Mouse (Mus musculus): Measurements from ENCODE around the gene Mgmt. TPM values are rescaled to one million over a fixed set of nuclear protein-coding genes. Genes with fewer than 3 reads are reported as not detected.

The Mgmt gene
- polyA plus RNA-seq, 1 experiment from 2014 or later: 2.5 TPM

- 85% methylated on average over 6 of the region's 6 CpGs for WGBS
These were observed 53.9 kb downstream of the Mgmt start for GRCm38 (mm10) chr7:136948275-136948810.

DNA sequence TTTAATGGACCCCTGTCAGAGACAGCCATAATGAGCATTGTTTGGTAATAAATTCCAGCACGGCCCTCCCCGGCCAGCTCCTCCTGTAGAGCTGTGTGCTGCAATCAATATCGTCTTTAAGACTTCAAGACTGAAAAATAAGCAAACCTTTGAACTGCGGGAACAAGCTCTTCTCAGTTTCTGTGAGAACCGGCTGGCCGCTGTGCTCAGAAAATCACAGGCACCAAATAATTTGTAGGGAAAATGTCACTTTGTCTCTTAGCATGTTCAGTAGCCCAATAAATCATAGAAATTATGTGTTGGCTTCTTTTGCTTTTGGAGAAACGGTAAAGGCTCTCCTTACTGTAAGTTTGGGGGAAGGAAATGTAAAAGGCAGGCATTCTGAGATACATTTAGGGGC lies 58.2 kb downstream of the Mgmt start:
- H3K27me3 ChIP-seq (replicated peaks; ENCODE audit: control insufficient read depth, insufficient read depth, low read length): no peaks in the 10 kb centered on the region
- H3K27ac ChIP-seq (ENCODE audit: low read depth, low read length): no peak overlapping the region
- H3K9ac ChIP-seq (ENCODE audit: low read depth, low read length): no peak overlapping the region
- TF ChIP-seq CTCF (IDR thresholded peaks at IDR 0.05; ENCODE audit: low read depth): no peak
- no peak for ATAC-seq
- no peaks in the 10 kb centered on the region for H3K9me3 ChIP-seq (ENCODE audit: control insufficient read depth)
- H3K4me2 ChIP-seq (replicated peaks; ENCODE audit: low read depth): no peak overlapping the region
- no peak overlapping the region for H3K4me3 ChIP-seq (ENCODE audit: low read depth, low read length)
- no peaks in the 10 kb centered on the region for H3K4me1 ChIP-seq (replicated peaks; ENCODE audit: control insufficient read depth, insufficient read depth, low read length)
- no peaks in the 10 kb centered on the region for H3K36me3 ChIP-seq (ENCODE audit: control insufficient read depth, insufficient read depth)
- 14% methylated on average over 7 of the region's 7 CpGs for WGBS

More at GRCm38 (mm10) chr7:136948275-136948810, 53.9 kb downstream of the Mgmt start:
- Histone ChIP-seq H3K4me3 (ENCODE audit: low read depth, low read length) (no peak overlapping the region), H3K4me2 (replicated peaks; ENCODE audit: low read depth) (no peak overlapping the region), H3K27ac (ENCODE audit: low read depth, low read length) (no peak overlapping the region), H3K4me1 (replicated peaks; ENCODE audit: control insufficient read depth, insufficient read depth, low read length) (no peaks in the 10 kb centered on the region), H3K27me3 (replicated peaks; ENCODE audit: control insufficient read depth, insufficient read depth, low read length) (no peaks in the 10 kb centered on the region), H3K9me3 (ENCODE audit: control insufficient read depth) (no peaks in the 10 kb centered on the region), H3K36me3 (ENCODE audit: control insufficient read depth, insufficient read depth) (no peaks in the 10 kb centered on the region), H3K9ac (ENCODE audit: low read depth, low read length) (no peak overlapping the region)
- no peak for ATAC-seq
- no peak for TF ChIP-seq CTCF (IDR thresholded peaks at IDR 0.05; ENCODE audit: low read depth)

DNA sequence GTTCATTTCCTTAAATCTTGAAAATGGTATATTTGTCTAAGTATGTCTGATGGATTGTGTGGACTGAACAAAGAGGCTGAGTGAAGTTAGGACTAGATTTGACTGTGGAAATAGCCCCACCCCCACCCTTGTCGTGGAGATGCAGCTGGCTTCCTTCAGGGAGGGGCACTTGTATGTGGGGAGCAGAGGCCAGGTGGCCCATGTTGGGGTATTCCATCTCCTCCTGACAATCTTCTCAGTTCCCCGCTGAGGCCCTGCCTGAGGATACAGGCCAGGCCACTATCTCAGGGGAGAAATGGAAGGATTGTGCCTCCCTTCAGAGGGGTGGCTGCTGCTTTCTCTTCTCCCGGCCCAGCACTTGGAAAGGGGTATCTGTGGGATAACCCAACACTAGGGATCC lies 58.8 kb downstream of the Mgmt start:
- no peak overlapping the region for H3K27ac ChIP-seq (ENCODE audit: low read depth, low read length)
- no peak overlapping the region for H3K4me2 ChIP-seq (replicated peaks; ENCODE audit: low read depth)
- H3K27me3 ChIP-seq (replicated peaks; ENCODE audit: control insufficient read depth, insufficient read depth, low read length): no peaks in the 10 kb centered on the region
- 34% methylated on average over 3 of the region's 3 CpGs for WGBS
- ATAC-seq: no peak
- no peaks in the 10 kb centered on the region for H3K36me3 ChIP-seq (ENCODE audit: control insufficient read depth, insufficient read depth)
- H3K9ac ChIP-seq (ENCODE audit: low read depth, low read length): no peak overlapping the region
- H3K4me1 ChIP-seq (replicated peaks; ENCODE audit: control insufficient read depth, insufficient read depth, low read length): no peaks in the 10 kb centered on the region
- H3K4me3 ChIP-seq (ENCODE audit: low read depth, low read length): no peak overlapping the region
- no peaks in the 10 kb centered on the region for H3K9me3 ChIP-seq (ENCODE audit: control insufficient read depth)
- no peak for TF ChIP-seq CTCF (IDR thresholded peaks at IDR 0.05; ENCODE audit: low read depth)

DNA sequence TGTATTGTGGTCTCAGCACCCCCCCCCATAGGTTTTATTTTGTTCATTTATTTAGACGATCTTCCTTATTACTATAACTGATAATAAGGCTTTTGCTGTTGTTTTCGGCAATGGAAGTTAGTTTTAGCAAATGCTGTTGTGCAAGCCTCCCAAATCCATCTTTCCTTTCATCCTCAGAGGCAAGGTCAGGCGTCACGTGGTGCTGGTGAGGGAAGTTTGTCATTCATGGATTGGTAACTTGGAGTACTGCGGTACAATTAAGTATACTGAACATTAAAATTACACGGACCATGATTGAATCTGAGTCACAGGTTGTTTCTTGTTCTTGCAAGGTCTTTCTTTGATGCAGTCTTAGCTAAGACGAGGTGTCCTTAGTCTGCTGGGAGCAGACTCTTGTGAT lies 77.9 kb downstream of the Mgmt start:
- Histone ChIP-seq H3K9ac (ENCODE audit: low read depth, low read length) (no peak overlapping the region), H3K4me3 (ENCODE audit: low read depth, low read length) (no peak overlapping the region), H3K27ac (ENCODE audit: low read depth, low read length) (no peak overlapping the region), H3K4me2 (replicated peaks; ENCODE audit: low read depth) (no peak overlapping the region), H3K9me3 (ENCODE audit: control insufficient read depth) (no peaks in the 10 kb centered on the region), H3K27me3 (replicated peaks; ENCODE audit: control insufficient read depth, insufficient read depth, low read length) (no peaks in the 10 kb centered on the region), H3K36me3 (ENCODE audit: control insufficient read depth, insufficient read depth) (no peaks in the 10 kb centered on the region), H3K4me1 (replicated peaks; ENCODE audit: control insufficient read depth, insufficient read depth, low read length) (no peaks in the 10 kb centered on the region)
- no peak for ATAC-seq
- TF ChIP-seq CTCF (IDR thresholded peaks at IDR 0.05; ENCODE audit: low read depth): no peak
- 93% methylated on average over 7 of the region's 7 CpGs for WGBS

DNA sequence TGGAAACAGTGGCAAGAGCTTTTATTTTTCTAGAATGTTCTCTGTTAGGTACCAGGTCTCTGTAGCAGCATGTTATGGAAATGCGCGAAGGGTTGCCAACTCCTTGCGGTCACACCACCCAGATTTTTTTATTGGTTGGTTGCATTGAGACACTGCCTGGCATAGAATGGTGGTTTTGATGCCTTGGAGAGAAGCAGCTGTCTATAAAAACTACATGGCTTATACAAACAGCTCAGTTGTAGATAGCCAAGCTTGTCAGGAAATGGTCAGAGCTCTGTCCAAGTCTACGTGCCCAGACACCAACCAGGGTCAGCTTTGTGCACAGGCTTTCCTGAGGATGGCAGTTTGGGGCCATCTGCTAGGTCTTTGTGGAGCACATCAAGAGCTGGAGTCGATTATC lies 80.6 kb downstream of the Mgmt start:
- no peak overlapping the region for H3K27ac ChIP-seq (ENCODE audit: low read depth, low read length)
- H3K4me1 ChIP-seq (replicated peaks; ENCODE audit: control insufficient read depth, insufficient read depth, low read length): no peaks in the 10 kb centered on the region
- 90% methylated on average over 5 of the region's 5 CpGs for WGBS
- no peaks in the 10 kb centered on the region for H3K9me3 ChIP-seq (ENCODE audit: control insufficient read depth)
- ATAC-seq: no peak
- no peaks in the 10 kb centered on the region for H3K36me3 ChIP-seq (ENCODE audit: control insufficient read depth, insufficient read depth)
- no peaks in the 10 kb centered on the region for H3K27me3 ChIP-seq (replicated peaks; ENCODE audit: control insufficient read depth, insufficient read depth, low read length)
- H3K4me3 ChIP-seq (ENCODE audit: low read depth, low read length): no peak overlapping the region
- TF ChIP-seq CTCF (IDR thresholded peaks at IDR 0.05; ENCODE audit: low read depth): no peak
- H3K9ac ChIP-seq (ENCODE audit: low read depth, low read length): no peak overlapping the region
- H3K4me2 ChIP-seq (replicated peaks; ENCODE audit: low read depth): no peak overlapping the region

- Histone ChIP-seq H3K4me2 (replicated peaks; ENCODE audit: low read depth) (no peak overlapping the region), H3K9ac (ENCODE audit: low read depth, low read length) (no peak overlapping the region), H3K27me3 (replicated peaks; ENCODE audit: control insufficient read depth, insufficient read depth, low read length) (no peaks in the 10 kb centered on the region), H3K27ac (ENCODE audit: low read depth, low read length) (no peak overlapping the region), H3K36me3 (ENCODE audit: control insufficient read depth, insufficient read depth) (no peaks in the 10 kb centered on the region), H3K4me3 (ENCODE audit: low read depth, low read length) (no peak overlapping the region), H3K4me1 (replicated peaks; ENCODE audit: control insufficient read depth, insufficient read depth, low read length) (no peaks in the 10 kb centered on the region), H3K9me3 (ENCODE audit: control insufficient read depth) (no peaks in the 10 kb centered on the region)
- 90% methylated on average over 15 of the region's 15 CpGs for WGBS
- no peak for TF ChIP-seq CTCF (IDR thresholded peaks at IDR 0.05; ENCODE audit: low read depth)
- ATAC-seq: no peak
These were observed 103.0 kb downstream of the Mgmt start for GRCm38 (mm10) chr7:136997456-136997855.

- Histone ChIP-seq H3K4me3 (ENCODE audit: low read depth, low read length) (no peak overlapping the region), H3K4me2 (replicated peaks; ENCODE audit: low read depth) (no peak overlapping the region), H3K9ac (ENCODE audit: low read depth, low read length) (no peak overlapping the region), H3K36me3 (ENCODE audit: control insufficient read depth, insufficient read depth) (no peaks in the 10 kb centered on the region), H3K27ac (ENCODE audit: low read depth, low read length) (no peak overlapping the region), H3K4me1 (replicated peaks; ENCODE audit: control insufficient read depth, insufficient read depth, low read length) (no peaks in the 10 kb centered on the region), H3K27me3 (replicated peaks; ENCODE audit: control insufficient read depth, insufficient read depth, low read length) (no peaks in the 10 kb centered on the region), H3K9me3 (ENCODE audit: control insufficient read depth) (no peaks in the 10 kb centered on the region)
- WGBS: 62% methylated on average over 11 of the region's 11 CpGs
- ATAC-seq: no peak
- no peak for TF ChIP-seq CTCF (IDR thresholded peaks at IDR 0.05; ENCODE audit: low read depth)
These were observed 106.3 kb downstream of the Mgmt start for GRCm38 (mm10) chr7:137000703-137001102.

Data from intestine, postnatal 0 days (tissue).